Mouse (Mus musculus): ENCODE measurements around the gene Scmh1.

GRCm38 (mm10) chr4:120373813-120374212 lies 31.3 kb upstream of the Scmh1 start:
- no peak for TF ChIP-seq CTCF (IDR thresholded peaks at IDR 0.05; ENCODE audit: borderline replicate concordance, insufficient read depth, low read depth, low read length)
- TF ChIP-seq POLR2A (IDR thresholded peaks at IDR 0.05; ENCODE audit: borderline replicate concordance, insufficient read depth, low read length), result no peak

All from cerebellum, adult 2 months (tissue).